Mouse (Mus musculus) forebrain, embryonic 16.5 days (tissue): ENCODE data around the gene Chil1. TPM values are rescaled to one million over a fixed set of nuclear protein-coding genes. Genes with fewer than 3 reads are reported as not detected.

Source experiments
- ATAC-seq: fragments of 200-750 bp; cut with Nextera tagmentation; 2 replicates; pipeline ENCODE4 v1.8.0; 2017; ENCODE audit warnings: mild to moderate bottlenecking, moderate library complexity
- H3K27ac ChIP-seq: fragments of 300-500 bp; sonication (generic); 2 replicates; pipeline ENCODE4 v1.5.1; 2014; ENCODE audit warnings: low read length, control low read depth
- H3K27me3 ChIP-seq: fragments of 300-500 bp; sonication (generic); replicated peaks from 2 replicates; pipeline ENCODE4 v1.6.1; 2014; ENCODE audit warnings: low read length; ENCODE audit not compliant: control insufficient read depth, insufficient read depth
- H3K36me3 ChIP-seq: fragments of 300-500 bp; sonication (generic); 2 replicates; pipeline ENCODE4 v1.6.1; 2014; ENCODE audit not compliant: control insufficient read depth, insufficient read depth
- H3K4me1 ChIP-seq: fragments of 300-500 bp; sonication (generic); replicated peaks from 2 replicates; pipeline ENCODE4 v1.6.1; 2014; ENCODE audit warnings: low read length; ENCODE audit not compliant: control insufficient read depth, insufficient read depth
- H3K4me2 ChIP-seq: fragments of 300-500 bp; sonication (generic); 2 replicates; pipeline ENCODE4 v1.6.1; 2014; ENCODE audit warnings: mild to moderate bottlenecking, low read length, control low read depth
- H3K4me3 ChIP-seq: fragments of 300-500 bp; sonication (generic); replicated peaks from 2 replicates; pipeline ENCODE4 v1.5.1; 2014; ENCODE audit warnings: mild to moderate bottlenecking, low read length, control low read depth
- H3K9ac ChIP-seq: fragments of 300-500 bp; sonication (generic); replicated peaks from 2 replicates; pipeline ENCODE4 v1.6.1; 2014; ENCODE audit warnings: low read depth, low read length, control low read depth
- H3K9me3 ChIP-seq: fragments of 300-500 bp; sonication (generic); 2 replicates; pipeline ENCODE4 v1.6.1; 2016; ENCODE audit warnings: low read length; ENCODE audit not compliant: control insufficient read depth
- WGBS: fragments of 180-500 bp; shearing (Covaris S2); extraction: QIAGEN DNeasy Blood & Tissue Kit; methylation state at CpG from one replicate; pipeline ENCODE4 v1.1.7; 2014; 5-methylcytosine and 5-hydroxymethylcytosine counted together
- polyA plus RNA-seq: library from polyadenylated mRNA; unstranded; fragments of >200 nt; fragmentation: Nextera tagmentation; extraction: Ambion mirVana; gene quantifications from 2 replicates; pipeline ENCODE4 v1.2.1, GENCODE M21; 2015

The Chil1 gene
- polyA plus RNA-seq, 1 experiment from 2014 or later, result 2.1 TPM

DNA sequence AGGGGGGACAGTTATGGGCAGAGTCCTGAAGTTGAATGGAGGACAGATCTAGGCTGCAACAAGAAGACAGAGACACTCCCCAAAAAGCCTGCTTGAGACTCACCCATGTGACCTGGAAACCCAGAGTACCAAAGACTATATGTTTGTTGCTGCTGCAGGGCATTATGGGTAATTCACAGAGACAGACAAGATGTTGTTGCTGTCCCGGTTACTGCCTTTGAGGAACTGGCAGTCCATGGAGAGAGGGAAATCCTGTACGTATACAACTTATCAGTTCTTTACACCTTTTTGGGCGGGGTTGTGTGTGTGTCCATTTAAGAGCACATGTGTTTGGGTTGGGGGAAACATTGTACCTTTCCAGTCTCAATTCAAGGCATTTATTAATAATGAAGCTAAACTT, 49.7 kb downstream of the Chil1 start:
- H3K9me3 ChIP-seq, result no peaks in the 10 kb centered on the region
- WGBS, result 73% methylated on average over 3 of the region's 3 CpGs
- no peaks in the 10 kb centered on the region for H3K36me3 ChIP-seq
- peaks cover 43% of the 10 kb centered on the region for H3K4me1 ChIP-seq
- H3K27ac ChIP-seq, result no peak overlapping the region
- H3K4me3 ChIP-seq, result no peak overlapping the region
- no peak for ATAC-seq
- H3K9ac ChIP-seq, result no peak overlapping the region
- H3K4me2 ChIP-seq, result no peak overlapping the region
- H3K27me3 ChIP-seq, result peaks cover 14% of the 10 kb centered on the region; the same call in 1 of the 2 replicates

DNA sequence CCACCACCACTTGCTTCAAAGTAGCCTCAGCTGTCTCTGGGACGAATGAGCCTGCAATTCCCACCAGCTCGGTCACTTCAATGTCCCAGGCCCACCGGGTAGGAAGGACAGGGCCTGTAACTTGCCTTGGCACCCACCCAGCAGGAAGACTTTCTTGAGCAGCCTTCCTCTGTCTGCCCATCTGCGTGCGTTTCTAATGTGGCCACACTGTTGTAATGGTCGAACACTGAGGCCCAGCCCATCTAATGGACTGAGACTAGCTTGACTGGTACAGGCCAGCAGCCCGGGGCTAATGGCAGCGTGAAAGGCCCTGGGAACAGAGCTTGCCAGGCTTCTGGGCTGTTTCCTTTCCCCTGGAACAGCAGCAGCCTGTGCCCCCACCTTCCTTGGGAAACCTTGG, 50.4 kb downstream of the Chil1 start:
- H3K9ac ChIP-seq, result peak overlapping the region; percentile 72; the same call in 1 of the 2 replicates
- ATAC-seq, result no peak
- H3K4me3 ChIP-seq, result no peak overlapping the region; the same call in 1 of the 2 replicates

DNA sequence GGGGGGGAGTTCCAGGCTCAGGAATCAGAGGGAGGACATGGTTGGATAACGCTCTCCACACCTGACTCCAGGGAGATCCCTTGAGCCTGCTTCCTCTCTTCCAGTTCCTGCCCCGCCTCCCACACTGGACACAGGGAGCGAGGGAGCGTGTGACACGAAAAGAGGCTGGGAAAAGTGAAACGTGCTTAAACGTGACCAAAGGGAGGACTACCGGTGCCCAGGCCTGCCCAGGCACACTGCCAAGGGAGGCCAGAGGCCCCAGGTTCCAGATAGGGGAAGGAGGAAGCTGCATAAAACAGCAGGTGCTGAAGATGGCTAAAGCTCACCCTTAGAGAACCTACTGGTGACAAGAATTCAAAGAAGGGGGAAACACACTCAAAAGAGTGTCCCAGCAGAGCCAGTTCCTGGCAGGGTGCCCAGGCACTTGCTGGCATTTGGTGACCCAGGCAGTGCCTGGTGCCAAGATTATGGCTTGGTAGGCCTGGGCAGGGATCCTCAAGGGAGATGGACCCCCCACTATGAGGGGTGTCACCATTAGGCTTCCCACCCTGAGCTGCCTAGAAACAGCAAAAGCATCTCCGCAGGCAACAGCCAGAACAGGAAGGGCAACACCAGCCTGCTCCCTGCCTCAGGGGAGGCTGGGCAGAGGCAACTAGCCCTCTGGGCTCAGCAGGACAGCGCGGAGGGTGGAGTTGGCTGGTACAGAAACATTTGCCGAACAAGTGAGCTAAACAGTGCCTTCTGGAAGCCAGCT, 51.0 kb downstream of the Chil1 start:
- no peaks in the 10 kb centered on the region for H3K9me3 ChIP-seq
- WGBS, result 29% methylated on average over 11 of the region's 12 CpGs
- H3K4me1 ChIP-seq, result peaks cover 43% of the 10 kb centered on the region
- peaks cover 14% of the 10 kb centered on the region; the same call in 1 of the 2 replicates for H3K27me3 ChIP-seq
- no peak overlapping the region for H3K27ac ChIP-seq
- H3K4me3 ChIP-seq, result peak overlapping the region; percentile 57
- H3K4me2 ChIP-seq, result peak overlapping the region; percentile 88
- peak overlapping the region; percentile 72 for H3K9ac ChIP-seq
- no peaks in the 10 kb centered on the region for H3K36me3 ChIP-seq
- peak; percentile 2; the same call in 1 of the 2 replicates for ATAC-seq

More for the DNA sequence above, 50.4 kb downstream of the Chil1 start:
- H3K9me3 ChIP-seq, result no peaks in the 10 kb centered on the region
- no peaks in the 10 kb centered on the region for H3K36me3 ChIP-seq
- H3K27me3 ChIP-seq, result peaks cover 14% of the 10 kb centered on the region; the same call in 1 of the 2 replicates
- 70% methylated on average over 8 of the region's 8 CpGs for WGBS
- H3K4me1 ChIP-seq, result peaks cover 43% of the 10 kb centered on the region
- H3K27ac ChIP-seq, result no peak overlapping the region
- H3K4me2 ChIP-seq, result peak overlapping the region; percentile 88

DNA sequence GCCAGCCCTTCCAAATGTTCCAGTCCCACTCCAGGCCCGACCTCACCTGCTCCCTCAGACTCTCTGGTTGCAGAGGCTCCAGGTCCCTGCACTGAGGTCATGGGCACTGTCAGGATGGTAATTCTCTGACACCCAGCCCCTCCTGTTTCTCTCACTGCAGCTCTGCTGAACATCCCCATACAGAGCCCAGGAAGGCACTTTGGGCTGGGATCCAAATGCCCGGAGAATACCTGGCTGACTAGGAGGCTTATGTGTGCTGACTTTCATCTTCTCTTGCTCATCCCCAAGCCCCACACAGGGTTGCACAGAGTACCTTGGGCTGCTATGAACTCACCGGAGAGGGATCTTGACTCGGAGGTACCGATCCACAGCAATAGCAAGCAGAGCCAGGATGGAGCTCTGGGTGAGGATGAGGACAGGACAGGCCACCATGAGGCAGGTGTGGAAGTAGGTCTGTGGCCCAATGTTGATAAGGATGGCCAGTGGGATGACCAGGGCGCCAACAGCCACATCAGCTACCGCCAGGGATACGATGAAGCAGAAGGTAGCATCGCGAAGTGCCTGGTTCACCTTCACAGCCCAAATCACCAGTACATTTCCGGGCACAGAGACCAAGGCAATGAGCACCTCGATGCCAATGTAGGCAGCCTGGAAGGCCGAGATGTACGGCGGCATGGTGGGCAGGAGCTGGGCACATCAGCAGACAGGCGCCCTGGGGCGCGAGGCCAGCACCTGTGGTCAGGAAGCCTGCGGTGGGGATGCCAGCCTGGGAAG, 51.9 kb downstream of the Chil1 start:
- peaks cover 43% of the 10 kb centered on the region for H3K4me1 ChIP-seq
- H3K9ac ChIP-seq, result peak overlapping the region; percentile 72
- H3K36me3 ChIP-seq, result no peaks in the 10 kb centered on the region
- peak overlapping the region; percentile 88 for H3K4me2 ChIP-seq
- no peaks in the 10 kb centered on the region for H3K9me3 ChIP-seq
- ATAC-seq, result no peak
- peaks cover 14% of the 10 kb centered on the region; the same call in 1 of the 2 replicates for H3K27me3 ChIP-seq
- H3K27ac ChIP-seq, result no peak overlapping the region
- peak overlapping the region; percentile 57 for H3K4me3 ChIP-seq
- 41% methylated on average over 19 of the region's 19 CpGs for WGBS

DNA sequence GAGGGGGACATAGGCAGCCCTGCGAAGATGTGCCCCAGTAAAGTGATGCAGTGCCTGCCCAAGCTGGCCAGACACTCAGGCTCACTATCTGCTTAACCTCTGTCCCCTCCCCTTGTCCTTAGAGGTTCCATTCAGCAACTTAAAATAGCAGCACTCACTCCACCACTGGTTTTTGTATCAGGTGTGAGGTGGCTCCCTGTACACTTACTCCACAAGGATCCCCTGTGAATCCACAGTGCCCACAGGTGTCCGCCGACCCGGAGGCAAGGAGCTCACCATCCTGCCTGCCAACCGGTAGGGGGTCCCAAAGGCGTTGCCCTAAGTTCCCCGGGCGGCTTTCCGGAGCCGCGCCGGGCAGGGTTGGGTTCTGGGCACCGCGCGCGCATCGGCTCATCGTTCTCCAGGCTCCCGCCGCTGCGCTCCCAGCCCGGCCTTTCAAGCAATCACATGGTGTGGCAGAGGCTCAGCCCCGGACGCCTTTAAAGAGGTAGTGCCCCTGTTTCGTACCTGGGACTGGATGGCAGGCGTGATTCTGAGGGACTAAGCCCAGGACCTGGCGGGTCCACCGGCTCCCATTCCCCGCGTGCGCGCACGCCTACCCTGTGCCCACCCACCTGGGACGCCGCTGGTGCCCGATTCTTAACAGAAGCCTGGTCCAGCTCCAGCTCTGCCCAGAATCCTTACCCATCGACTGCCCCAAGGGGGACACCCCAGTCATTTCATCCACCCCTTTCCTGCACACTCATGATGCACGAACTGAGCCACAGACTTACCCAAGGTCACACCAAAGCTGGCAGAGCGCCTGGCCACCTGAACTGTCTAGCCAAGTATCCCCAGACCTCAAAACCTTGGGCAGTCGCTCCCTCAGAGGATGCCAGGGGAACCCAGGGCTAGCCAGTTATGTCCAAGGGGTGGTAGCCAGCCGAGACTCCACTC, 52.7 kb downstream of the Chil1 start:
- under 1% methylated on average over 41 of the region's 41 CpGs for WGBS
- Histone ChIP-seq H3K9me3 (no peaks in the 10 kb centered on the region), H3K27ac (no peak overlapping the region), H3K4me1 (peaks cover 43% of the 10 kb centered on the region), H3K4me2 (peak overlapping the region; percentile 88), H3K9ac (peak overlapping the region; percentile 72), H3K36me3 (no peaks in the 10 kb centered on the region), H3K27me3 (peaks cover 14% of the 10 kb centered on the region; the same call in 1 of the 2 replicates), H3K4me3 (peak overlapping the region; percentile 57)
- peak; percentile 62 for ATAC-seq

DNA sequence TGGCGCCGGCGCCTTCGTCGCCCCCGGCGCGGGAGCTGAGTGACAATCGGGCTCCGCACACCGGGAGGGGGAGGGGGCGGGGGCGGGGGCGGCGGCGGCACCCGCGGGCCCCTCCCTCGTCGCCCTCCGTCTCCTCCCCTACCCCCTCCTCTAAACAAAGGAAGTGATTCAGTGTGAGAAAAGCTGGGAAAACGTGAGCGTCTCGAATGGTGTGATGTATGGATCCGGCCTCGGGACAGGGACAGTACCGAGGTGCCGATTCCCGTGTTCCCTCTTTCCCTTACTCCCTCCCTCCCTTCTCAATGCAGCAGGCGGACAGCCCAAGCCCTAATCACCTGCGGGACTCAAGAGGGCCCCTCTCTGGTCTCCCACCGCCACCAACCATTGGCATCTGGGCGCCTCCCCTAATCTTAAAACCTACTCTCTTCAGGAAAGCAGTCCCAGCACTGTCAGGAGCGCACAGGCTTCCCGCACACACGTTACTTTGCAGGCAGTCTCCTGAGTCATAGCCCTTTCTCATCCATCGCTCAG, 53.5 kb downstream of the Chil1 start, which contains the start of gene Adora1:
Gene Adora1 (minus strand): TSS at position 41 of the 531 bp plus-strand sequence.
- H3K4me2 ChIP-seq, result peak within 1 kb of the TSS; percentile 88
- peak within 1 kb of the TSS; percentile 70 for H3K27ac ChIP-seq
- peak within 1 kb of the TSS; percentile 57 for H3K4me3 ChIP-seq
- peaks cover 43% of the 10 kb centered on the region for H3K4me1 ChIP-seq
- H3K27me3 ChIP-seq, result peaks cover 14% of the 10 kb centered on the region; the same call in 1 of the 2 replicates
- no peaks in the 10 kb centered on the region for H3K9me3 ChIP-seq
- H3K9ac ChIP-seq, result peak within 1 kb of the TSS; percentile 72
- no peaks in the 10 kb centered on the region for H3K36me3 ChIP-seq
- peak; percentile 48 for ATAC-seq
- 0% methylated on average over 30 of the region's 37 CpGs for whole genome bisulfite sequencing

DNA sequence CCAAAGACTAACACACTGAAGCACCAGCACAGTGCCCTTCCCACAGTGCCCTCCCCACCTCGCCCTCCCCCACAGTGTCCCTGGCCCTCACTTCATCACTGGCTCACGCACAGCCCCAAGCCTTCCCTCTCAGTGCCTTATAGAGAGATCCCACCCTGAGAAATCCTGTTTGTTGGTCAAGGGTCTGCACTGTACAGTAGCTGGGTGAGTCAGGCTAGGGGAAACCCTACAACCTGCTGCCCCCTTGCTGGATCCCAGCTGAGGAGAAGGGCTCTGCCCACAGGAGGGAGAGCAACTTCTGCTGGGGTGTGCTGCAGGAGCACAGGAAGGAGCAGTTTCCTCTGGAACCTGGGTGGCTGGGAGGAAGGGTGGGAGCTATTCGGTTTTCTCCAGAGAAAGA, 54.2 kb downstream of the Chil1 start:
- peak; percentile 16; the same call in 1 of the 2 replicates for ATAC-seq
- 21% methylated on average over 3 of the region's 3 CpGs for WGBS
- Histone ChIP-seq H3K4me3 (no peak overlapping the region), H3K36me3 (no peaks in the 10 kb centered on the region), H3K27me3 (peaks cover 14% of the 10 kb centered on the region; the same call in 1 of the 2 replicates), H3K4me2 (no peak overlapping the region), H3K27ac (no peak overlapping the region), H3K9me3 (no peaks in the 10 kb centered on the region), H3K9ac (no peak overlapping the region), H3K4me1 (peaks cover 41% of the 10 kb centered on the region)

DNA sequence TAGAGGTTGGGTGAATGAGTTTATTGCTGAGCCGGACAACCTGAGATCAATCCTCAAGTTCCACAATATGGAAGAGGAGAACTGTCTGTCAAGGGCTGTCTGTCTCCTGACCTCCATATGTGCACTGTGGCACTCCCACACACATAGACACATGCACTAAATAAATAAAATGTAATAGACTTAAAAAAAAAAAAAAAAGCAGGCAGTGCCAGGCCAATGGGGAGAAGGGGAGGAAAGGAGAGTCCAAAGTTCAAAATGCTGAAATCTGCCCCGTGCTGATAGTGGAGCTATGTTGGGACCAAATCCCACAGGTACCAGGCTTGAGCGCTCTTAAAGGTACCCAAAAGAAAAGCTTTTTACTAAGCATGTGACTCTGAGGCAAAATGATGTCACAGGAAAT, 55.5 kb downstream of the Chil1 start:
- WGBS, result 83% methylated on average over 3 of the region's 3 CpGs
- Histone ChIP-seq H3K36me3 (no peaks in the 10 kb centered on the region), H3K4me3 (no peak overlapping the region), H3K27me3 (peaks cover 16% of the 10 kb centered on the region; the same call in 1 of the 2 replicates), H3K4me1 (peaks cover 35% of the 10 kb centered on the region), H3K9ac (no peak overlapping the region), H3K4me2 (no peak overlapping the region), H3K27ac (no peak overlapping the region), H3K9me3 (no peaks in the 10 kb centered on the region)
- ATAC-seq, result no peak
